Mouse (Mus musculus): ENCODE measurements around the gene Rassf2. TPM values are rescaled to one million over a fixed set of nuclear protein-coding genes. Genes with fewer than 3 reads are reported as not detected.

The Rassf2 gene
- polyA plus RNA-seq, 1 experiment from 2014 or later: 33.5 TPM

DNA sequence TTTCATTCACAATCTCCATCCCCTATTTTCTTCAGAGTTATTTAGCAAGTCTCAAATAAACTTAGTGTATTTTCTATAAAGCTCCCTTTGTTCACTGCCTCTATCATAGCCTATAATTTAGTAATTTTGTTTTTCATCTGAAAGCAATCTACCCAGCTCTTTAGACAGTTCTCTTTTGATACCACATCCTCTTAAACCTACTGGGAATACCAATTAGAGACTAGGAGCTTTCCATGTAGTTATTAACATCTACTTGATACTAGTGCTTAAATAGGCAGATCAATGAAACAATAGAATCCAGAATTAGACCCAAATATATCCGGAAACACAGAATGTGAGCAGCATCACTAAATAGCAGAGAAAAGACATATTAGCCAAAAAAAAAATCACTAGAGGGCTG, 14.0 kb downstream of the Rassf2 start:
- H3K4me1 ChIP-seq (replicated peaks): peaks cover 24% of the 10 kb centered on the region
- H3K27ac ChIP-seq: no peak overlapping the region
- DNase-seq (ENCODE audit: low spot score): no peak
- H3K4me3 ChIP-seq: no peak overlapping the region
- peaks cover 53% of the 10 kb centered on the region for H3K36me3 ChIP-seq
- H3K9me3 ChIP-seq: no peaks in the 10 kb centered on the region
- WGBS: 91% methylated on average over 1 of the region's 1 CpGs
- no peaks in the 10 kb centered on the region for H3K27me3 ChIP-seq (ENCODE audit: insufficient read depth, poor library complexity, severe bottlenecking)

DNA sequence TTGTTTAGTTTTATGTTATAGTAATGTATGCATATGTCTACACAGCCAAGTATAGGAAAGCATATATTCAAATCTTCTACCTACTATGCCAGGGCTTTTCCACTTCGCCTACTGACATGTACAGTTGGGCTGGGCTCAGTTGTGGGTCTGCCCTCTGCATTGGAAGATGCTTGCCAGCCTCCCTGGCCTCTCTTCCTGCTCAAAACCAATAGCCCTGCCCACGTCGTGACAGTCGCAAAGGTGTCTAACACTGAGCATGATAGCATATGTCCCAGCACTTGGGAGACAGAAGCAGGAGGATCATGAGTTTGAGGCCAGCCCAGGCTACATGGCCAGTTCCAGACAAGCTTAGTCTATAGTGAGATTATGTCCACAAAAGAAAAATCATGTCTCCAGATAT, 16.9 kb downstream of the Rassf2 start:
- H3K4me1 ChIP-seq (replicated peaks): 0 out of 2 replicates have a peak, but pooled peaks cover 5% of the 10 kb centered on the region
- H3K36me3 ChIP-seq: peaks cover 58% of the 10 kb centered on the region
- no peaks in the 10 kb centered on the region for H3K9me3 ChIP-seq
- H3K27me3 ChIP-seq (ENCODE audit: insufficient read depth, poor library complexity, severe bottlenecking): no peaks in the 10 kb centered on the region
- H3K27ac ChIP-seq: no peak overlapping the region
- WGBS: 92% methylated on average over 4 of the region's 4 CpGs
- H3K4me3 ChIP-seq: no peak overlapping the region
- no peak for DNase-seq (ENCODE audit: low spot score)

DNA sequence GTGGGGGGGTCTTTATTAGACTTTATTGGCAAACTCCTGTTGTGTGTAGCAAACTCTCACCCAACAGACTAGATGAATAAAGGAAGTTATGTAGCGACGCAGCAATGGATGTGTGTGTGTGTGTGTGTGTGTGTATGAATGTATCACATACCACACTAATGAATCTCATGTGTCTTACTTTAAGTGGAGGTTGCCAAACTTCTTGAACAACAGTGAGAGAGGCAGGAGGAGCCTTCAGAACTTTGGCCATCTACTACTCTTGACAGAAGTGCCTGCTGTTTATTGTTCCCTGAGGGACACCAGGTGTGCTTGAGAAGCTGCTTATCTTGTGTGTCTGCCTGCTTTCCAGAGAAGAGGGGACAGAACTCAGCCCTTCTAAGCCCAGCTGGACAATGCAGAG, 19.3 kb downstream of the Rassf2 start:
- H3K4me1 ChIP-seq (replicated peaks): peaks cover 8% of the 10 kb centered on the region
- peaks cover 69% of the 10 kb centered on the region for H3K36me3 ChIP-seq
- no peak overlapping the region for H3K4me3 ChIP-seq
- no peak for DNase-seq (ENCODE audit: low spot score)
- WGBS: 91% methylated on average over 2 of the region's 2 CpGs
- H3K27me3 ChIP-seq (ENCODE audit: insufficient read depth, poor library complexity, severe bottlenecking): no peaks in the 10 kb centered on the region
- no peaks in the 10 kb centered on the region for H3K9me3 ChIP-seq
- no peak overlapping the region for H3K27ac ChIP-seq

DNA sequence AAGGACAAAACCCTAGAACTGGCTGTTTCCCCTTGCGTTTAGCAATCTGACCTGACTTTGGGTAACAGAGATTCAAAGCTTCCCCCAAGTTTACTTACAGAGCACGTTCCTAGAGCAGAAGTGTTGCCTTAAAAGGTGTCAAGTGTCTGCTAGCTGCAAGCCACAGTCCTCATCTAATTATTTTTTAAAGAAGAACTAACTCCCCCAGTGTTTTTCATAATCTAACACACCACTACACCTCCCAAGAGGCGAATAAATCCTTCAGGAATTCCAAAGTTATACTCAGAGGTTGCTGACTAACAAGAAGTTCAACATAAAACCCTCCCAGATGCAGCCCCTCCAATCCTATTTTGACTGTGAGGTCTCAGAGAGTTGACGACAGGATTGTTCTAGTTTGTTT, 21.9 kb downstream of the Rassf2 start:
- no peaks in the 10 kb centered on the region for H3K27me3 ChIP-seq (ENCODE audit: insufficient read depth, poor library complexity, severe bottlenecking)
- WGBS: 64% methylated on average over 4 of the region's 4 CpGs
- H3K27ac ChIP-seq: no peak overlapping the region
- DNase-seq (ENCODE audit: low spot score): no peak
- no peak overlapping the region for H3K4me3 ChIP-seq
- H3K4me1 ChIP-seq (replicated peaks): peaks cover 8% of the 10 kb centered on the region
- H3K9me3 ChIP-seq: no peaks in the 10 kb centered on the region
- H3K36me3 ChIP-seq: peaks cover 93% of the 10 kb centered on the region

- Histone ChIP-seq H3K27me3 (ENCODE audit: insufficient read depth, poor library complexity, severe bottlenecking) (no peaks in the 10 kb centered on the region), H3K27ac (no peak overlapping the region), H3K4me1 (replicated peaks) (peaks cover 8% of the 10 kb centered on the region), H3K9me3 (no peaks in the 10 kb centered on the region), H3K4me3 (no peak overlapping the region), H3K36me3 (peaks cover 97% of the 10 kb centered on the region)
- no peak for DNase-seq (ENCODE audit: low spot score)
- WGBS: 42% methylated on average over 6 of the region's 6 CpGs
These were observed 22.6 kb downstream of the Rassf2 start for GRCm38 (mm10) chr2:132007475-132007819.

DNA sequence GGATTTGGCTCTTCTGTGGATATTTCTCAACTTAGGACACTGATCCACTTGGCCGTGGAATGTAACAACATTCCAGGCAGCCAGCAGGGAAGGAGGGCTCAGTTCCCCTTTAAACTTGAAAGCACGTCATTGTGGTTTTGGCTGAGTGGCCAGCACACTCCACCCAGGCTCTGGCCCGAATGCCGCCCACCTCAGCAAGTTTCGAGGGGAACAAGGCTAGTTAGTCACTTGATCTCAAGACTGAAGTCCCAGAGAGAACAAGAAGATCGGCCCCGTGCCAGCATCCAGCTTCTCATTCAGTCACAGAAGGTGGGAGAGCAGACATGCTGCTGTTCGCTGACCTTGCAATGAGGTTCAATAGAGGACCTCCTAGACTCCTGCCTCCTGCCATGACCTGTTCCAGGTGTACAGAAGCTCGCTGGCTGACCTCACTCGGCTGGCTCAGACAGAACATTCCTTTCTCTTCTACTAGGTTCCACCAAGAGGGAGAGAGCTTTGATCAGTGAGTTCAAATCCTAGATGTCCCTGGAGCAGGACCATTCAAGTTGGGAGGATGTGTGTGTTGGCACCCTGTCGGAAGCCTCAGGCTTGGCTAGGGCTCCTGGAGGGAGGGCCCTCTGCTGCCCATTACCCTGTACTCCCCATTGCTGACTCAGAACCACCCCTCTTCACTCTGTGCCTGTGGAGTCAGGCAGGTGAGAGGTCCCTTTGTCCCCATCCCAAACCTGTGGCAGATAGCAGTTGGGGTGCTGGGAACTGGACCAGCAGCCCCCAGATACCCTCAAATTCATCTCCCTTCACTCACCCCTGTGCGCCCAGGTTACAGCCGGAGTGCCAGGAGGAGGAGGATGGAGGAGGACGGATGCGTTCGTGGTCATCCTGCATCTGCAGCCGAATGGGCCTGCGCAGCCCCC, 23.2 kb downstream of the Rassf2 start:
- Histone ChIP-seq H3K27ac (peak overlapping the region; percentile 29; the same call in 1 of the 2 replicates), H3K36me3 (peaks cover 96% of the 10 kb centered on the region), H3K27me3 (ENCODE audit: insufficient read depth, poor library complexity, severe bottlenecking) (no peaks in the 10 kb centered on the region), H3K4me3 (no peak overlapping the region), H3K4me1 (replicated peaks) (peaks cover 8% of the 10 kb centered on the region), H3K9me3 (no peaks in the 10 kb centered on the region)
- no peak for DNase-seq (ENCODE audit: low spot score)
- 81% methylated on average over 18 of the region's 18 CpGs for WGBS

- no peak for DNase-seq (ENCODE audit: low spot score)
- H3K36me3 ChIP-seq: peaks cover 92% of the 10 kb centered on the region
- no peak overlapping the region for H3K27ac ChIP-seq
- H3K4me3 ChIP-seq: no peak overlapping the region
- no peaks in the 10 kb centered on the region for H3K9me3 ChIP-seq
- WGBS: 86% methylated on average over 4 of the region's 4 CpGs
- peaks cover 8% of the 10 kb centered on the region for H3K4me1 ChIP-seq (replicated peaks)
- no peaks in the 10 kb centered on the region for H3K27me3 ChIP-seq (ENCODE audit: insufficient read depth, poor library complexity, severe bottlenecking)
These were observed 24.6 kb downstream of the Rassf2 start for GRCm38 (mm10) chr2:132005445-132005844.

DNA sequence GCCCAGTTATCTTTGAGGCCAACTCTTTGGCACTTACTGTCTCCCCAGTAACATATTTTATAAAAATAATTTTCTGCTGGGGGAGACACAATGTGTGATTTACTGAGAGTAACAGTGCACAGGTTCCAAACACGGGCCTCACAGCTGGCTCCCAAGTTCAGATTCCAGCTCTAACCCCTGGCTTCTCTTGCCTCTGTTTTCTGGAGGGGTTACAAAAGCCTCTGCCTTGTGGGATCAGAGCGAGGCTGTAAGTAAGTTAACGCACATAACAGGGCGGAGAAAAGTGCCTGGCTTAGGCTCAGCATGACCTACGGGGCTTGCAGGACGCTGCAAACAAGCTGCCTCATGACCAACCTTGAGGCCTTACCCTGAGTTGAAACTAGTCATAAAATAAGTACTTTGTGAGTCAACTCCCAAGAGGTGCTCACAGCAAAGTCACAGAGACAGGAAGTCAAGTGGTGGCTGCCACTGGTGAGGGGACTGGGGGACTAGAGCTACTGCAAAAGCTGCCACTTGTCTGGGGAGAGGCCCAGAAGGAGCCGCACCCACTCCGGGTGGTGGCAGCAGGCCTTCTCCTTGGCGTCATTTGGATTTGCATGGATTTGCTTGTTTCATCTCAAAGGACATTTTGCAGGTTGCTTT, 25.4 kb downstream of the Rassf2 start:
- peaks cover 92% of the 10 kb centered on the region for H3K36me3 ChIP-seq
- H3K9me3 ChIP-seq: no peaks in the 10 kb centered on the region
- no peak overlapping the region for H3K27ac ChIP-seq
- H3K27me3 ChIP-seq (ENCODE audit: insufficient read depth, poor library complexity, severe bottlenecking): no peaks in the 10 kb centered on the region
- no peak overlapping the region for H3K4me3 ChIP-seq
- H3K4me1 ChIP-seq (replicated peaks): peaks cover 8% of the 10 kb centered on the region
- no peak for DNase-seq (ENCODE audit: low spot score)
- WGBS: 81% methylated on average over 9 of the region's 9 CpGs

DNA sequence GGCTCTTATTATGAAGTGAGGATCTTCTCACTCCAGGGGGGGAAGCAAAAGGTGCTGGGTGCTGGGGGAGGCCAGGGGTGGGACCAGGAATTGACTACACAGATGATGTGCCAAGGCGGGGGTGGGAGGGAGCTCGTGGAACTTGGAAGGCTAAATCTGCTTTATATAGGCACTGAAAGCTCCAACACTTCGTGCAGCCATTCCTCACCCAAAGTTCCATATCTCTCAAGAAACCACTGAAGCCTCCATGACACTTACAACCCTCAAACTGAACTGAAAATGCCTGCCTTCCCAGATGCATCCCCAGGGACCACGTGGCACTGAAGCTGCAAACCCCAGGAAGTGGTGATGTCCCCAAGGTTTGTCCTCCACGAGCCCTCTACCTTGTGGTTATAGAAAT, 26.1 kb downstream of the Rassf2 start:
- no peak overlapping the region for H3K4me3 ChIP-seq
- no peaks in the 10 kb centered on the region for H3K9me3 ChIP-seq
- no peak for DNase-seq (ENCODE audit: low spot score)
- WGBS: 82% methylated on average over 5 of the region's 5 CpGs
- no peak overlapping the region for H3K27ac ChIP-seq
- peaks cover 91% of the 10 kb centered on the region for H3K36me3 ChIP-seq
- H3K4me1 ChIP-seq (replicated peaks): peaks cover 8% of the 10 kb centered on the region
- H3K27me3 ChIP-seq (ENCODE audit: insufficient read depth, poor library complexity, severe bottlenecking): no peaks in the 10 kb centered on the region

- Histone ChIP-seq H3K9me3 (no peaks in the 10 kb centered on the region), H3K36me3 (peaks cover 91% of the 10 kb centered on the region)
- WGBS: 83% methylated on average over 13 of the region's 13 CpGs
These were observed 28.2 kb downstream of the Rassf2 start for GRCm38 (mm10) chr2:132001696-132002334.

DNA sequence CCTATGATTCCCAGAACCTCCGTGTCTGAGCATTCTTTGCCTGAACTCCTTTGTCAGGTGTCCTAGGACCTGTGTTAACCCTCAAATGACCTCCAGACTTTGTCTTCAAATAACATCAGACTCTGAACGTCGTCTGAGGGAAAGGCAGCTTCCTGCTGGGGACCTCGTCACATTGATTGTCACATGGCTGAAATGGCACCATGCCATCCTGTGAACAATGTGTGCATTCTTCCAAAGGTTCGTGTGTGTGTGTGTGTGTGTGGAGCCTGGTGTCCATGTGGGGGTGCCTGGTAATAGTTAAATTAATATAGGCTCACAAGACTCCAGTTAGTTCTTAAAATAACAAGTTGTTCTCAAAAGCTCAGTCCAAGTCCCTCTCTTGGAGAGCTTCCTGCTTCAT, 32.7 kb downstream of the Rassf2 start:
- H3K36me3 ChIP-seq: peaks cover 82% of the 10 kb centered on the region

More at GRCm38 (mm10) chr2:132001696-132002334, 28.2 kb downstream of the Rassf2 start:
- H3K4me1 ChIP-seq (replicated peaks): 0 out of 2 replicates have a peak, but pooled peaks cover under 1% of the 10 kb centered on the region
- no peaks in the 10 kb centered on the region for H3K27me3 ChIP-seq (ENCODE audit: insufficient read depth, poor library complexity, severe bottlenecking)
- no peak overlapping the region for H3K27ac ChIP-seq
- DNase-seq (ENCODE audit: low spot score): no peak
- no peak overlapping the region for H3K4me3 ChIP-seq

GRCm38 (mm10) chr2:131996369-131996768, 33.7 kb downstream of the Rassf2 start:
- Histone ChIP-seq H3K36me3 (peaks cover 73% of the 10 kb centered on the region), H3K27ac (no peak overlapping the region), H3K4me3 (no peak overlapping the region), H3K9me3 (no peaks in the 10 kb centered on the region), H3K4me1 (replicated peaks) (0 out of 2 replicates have a peak, but pooled peaks cover 4% of the 10 kb centered on the region), H3K27me3 (ENCODE audit: insufficient read depth, poor library complexity, severe bottlenecking) (no peaks in the 10 kb centered on the region)
- 93% methylated on average over 7 of the region's 7 CpGs for WGBS
- DNase-seq (ENCODE audit: low spot score): no peak

More for the DNA sequence above, 32.7 kb downstream of the Rassf2 start:
- Histone ChIP-seq H3K27me3 (ENCODE audit: insufficient read depth, poor library complexity, severe bottlenecking) (no peaks in the 10 kb centered on the region), H3K9me3 (no peaks in the 10 kb centered on the region), H3K4me3 (no peak overlapping the region), H3K27ac (no peak overlapping the region), H3K4me1 (replicated peaks) (0 out of 2 replicates have a peak, but pooled peaks cover 4% of the 10 kb centered on the region)
- DNase-seq (ENCODE audit: low spot score): no peak
- 56% methylated on average over 5 of the region's 5 CpGs for WGBS

GRCm38 (mm10) chr2:131995742-131996141, 34.3 kb downstream of the Rassf2 start:
- WGBS: 92% methylated on average over 12 of the region's 12 CpGs
- Histone ChIP-seq H3K9me3 (no peaks in the 10 kb centered on the region), H3K36me3 (peaks cover 71% of the 10 kb centered on the region), H3K27me3 (ENCODE audit: insufficient read depth, poor library complexity, severe bottlenecking) (no peaks in the 10 kb centered on the region), H3K4me1 (replicated peaks) (0 out of 2 replicates have a peak, but pooled peaks cover 4% of the 10 kb centered on the region), H3K4me3 (no peak overlapping the region), H3K27ac (no peak overlapping the region)
- no peak for DNase-seq (ENCODE audit: low spot score)
